Mouse (Mus musculus): ENCODE data around the gene Cyfip2.
"Not testable (repeated sequence)": the region's sequence is repeated elsewhere in the genome, so short reads cannot be mapped to it uniquely, and the experiment has no call there.

The Cyfip2 gene

GRCm38 (mm10) chr11:46201636-46202546 is 110.8 kb downstream of the Cyfip2 start:
- DNase-seq (ENCODE audit: extremely low read depth, low read depth, low spot score), result no peak

- DNase-seq (ENCODE audit: extremely low read depth, low read depth, low spot score), result no peak
Measured at GRCm38 (mm10) chr11:46200664-46201063, 112.0 kb downstream of the Cyfip2 start.

GRCm38 (mm10) chr11:46194175-46194574 is 118.5 kb downstream of the Cyfip2 start:
- DNase-seq (ENCODE audit: extremely low read depth, low read depth, low spot score), result no peak

GRCm38 (mm10) chr11:46188283-46188682 is 124.4 kb downstream of the Cyfip2 start:
- DNase-seq (ENCODE audit: extremely low read depth, low read depth, low spot score), result no peak

- no peak for DNase-seq (ENCODE audit: extremely low read depth, low read depth, low spot score)
Measured at GRCm38 (mm10) chr11:46185486-46185885, 127.2 kb downstream of the Cyfip2 start.

- no peak for DNase-seq (ENCODE audit: extremely low read depth, low read depth, low spot score)
Measured at GRCm38 (mm10) chr11:46184946-46185345, 127.7 kb downstream of the Cyfip2 start.

GRCm38 (mm10) chr11:46182031-46182430 is 130.6 kb downstream of the Cyfip2 start:
- DNase-seq (ENCODE audit: extremely low read depth, low read depth, low spot score), result not testable (repeated sequence)

GRCm38 (mm10) chr11:46177246-46178043 is 135.2 kb downstream of the Cyfip2 start:
- DNase-seq (ENCODE audit: extremely low read depth, low read depth, low spot score), result peak; percentile 93

- no peak for DNase-seq (ENCODE audit: extremely low read depth, low read depth, low spot score)
Measured at GRCm38 (mm10) chr11:46176155-46176554, 136.5 kb downstream of the Cyfip2 start.

GRCm38 (mm10) chr11:46172128-46172527 is 140.5 kb downstream of the Cyfip2 start:
- peak; percentile 94 for DNase-seq (ENCODE audit: extremely low read depth, low read depth, low spot score)

- DNase-seq (ENCODE audit: extremely low read depth, low read depth, low spot score), result no peak
Measured at GRCm38 (mm10) chr11:46169908-46170307, 142.8 kb downstream of the Cyfip2 start.

GRCm38 (mm10) chr11:46168506-46168905 is 144.2 kb downstream of the Cyfip2 start:
- no peak for DNase-seq (ENCODE audit: extremely low read depth, low read depth, low spot score)

GRCm38 (mm10) chr11:46165866-46166585 is 146.6 kb downstream of the Cyfip2 start, which contains the start of gene Nipal4:
Gene Nipal4 (minus strand): TSS chr11:46166508.
- no peak for DNase-seq (ENCODE audit: extremely low read depth, low read depth, low spot score)

GRCm38 (mm10) chr11:46157462-46157861 is 155.2 kb downstream of the Cyfip2 start:
- no peak for DNase-seq (ENCODE audit: extremely low read depth, low read depth, low spot score)

GRCm38 (mm10) chr11:46156945-46157344 is 155.7 kb downstream of the Cyfip2 start:
- no peak for DNase-seq (ENCODE audit: extremely low read depth, low read depth, low spot score)

- DNase-seq (ENCODE audit: extremely low read depth, low read depth, low spot score), result no peak
Measured at GRCm38 (mm10) chr11:46146619-46147018, 166.0 kb downstream of the Cyfip2 start.

GRCm38 (mm10) chr11:46145163-46145875 is 167.3 kb downstream of the Cyfip2 start:
- no peak for DNase-seq (ENCODE audit: extremely low read depth, low read depth, low spot score)

Data from fat pad, adult 2 months (tissue).